Mouse (Mus musculus) forebrain, postnatal 0 days (tissue): ENCODE measurements around the gene Foxo3. TPM values are rescaled to one million over a fixed set of nuclear protein-coding genes. Genes with fewer than 3 reads are reported as not detected.

Experiments used
- ATAC-seq: fragments of 200-750 bp; cut with Nextera tagmentation; 2 replicates; pipeline ENCODE4 v1.8.0; 2017; ENCODE audit warnings: mild to moderate bottlenecking, moderate library complexity
- DNase-seq: peaks from one replicate; pipeline ENCODE4 v3.0.0-alpha.2; 2015
- H3K27ac ChIP-seq: fragments of 300-500 bp; sonication (generic); 2 replicates; pipeline ENCODE4 v1.5.1; 2014; ENCODE audit warnings: low read depth, mild to moderate bottlenecking, antibody characterized with exemption, low read length, moderate library complexity, mixed read lengths
- H3K27me3 ChIP-seq: fragments of 300-500 bp; sonication (generic); 2 replicates; pipeline ENCODE4 v1.6.1; 2014; ENCODE audit warnings: mild to moderate bottlenecking, low read length, mixed read lengths; ENCODE audit not compliant: insufficient read depth
- H3K36me3 ChIP-seq: fragments of 300-500 bp; sonication (generic); 2 replicates; pipeline ENCODE4 v1.6.1; 2014; ENCODE audit warnings: mild to moderate bottlenecking, moderate library complexity; ENCODE audit not compliant: insufficient read depth
- H3K4me1 ChIP-seq: fragments of 300-500 bp; sonication (generic); 2 replicates; pipeline ENCODE4 v1.6.1; 2014; ENCODE audit warnings: antibody characterized with exemption; ENCODE audit not compliant: insufficient read depth
- H3K4me2 ChIP-seq: fragments of 300-500 bp; sonication (generic); 2 replicates; pipeline ENCODE4 v1.6.1; 2014; ENCODE audit warnings: low read depth, mild to moderate bottlenecking, moderate library complexity
- H3K4me3 ChIP-seq: fragments of 300-500 bp; sonication (generic); 2 replicates; pipeline ENCODE4 v1.5.1; 2014; ENCODE audit warnings: low read depth, low read length, mixed read lengths
- H3K9ac ChIP-seq: fragments of 300-500 bp; sonication (generic); 2 replicates; pipeline ENCODE4 v1.6.1; 2014; ENCODE audit warnings: mild to moderate bottlenecking
- H3K9me3 ChIP-seq: fragments of 300-500 bp; sonication (generic); 2 replicates; pipeline ENCODE4 v1.6.1; 2016; ENCODE audit warnings: low read length
- CTCF ChIP-seq: sonication (generic); IDR thresholded peaks from 2 replicates; pipeline ENCODE4 v1.5.1; 2016; ENCODE audit warnings: antibody characterized with exemption, control low read depth, low read depth
- whole genome bisulfite sequencing: fragments of 180-500 bp; shearing (Covaris S2); extraction: QIAGEN DNeasy Blood & Tissue Kit; methylation state at CpG from one replicate; pipeline ENCODE4 v1.1.7; 2014; 5-methylcytosine and 5-hydroxymethylcytosine counted together
- polyA plus RNA-seq: library from polyadenylated mRNA; unstranded; fragments of >200 nt; fragmentation: Nextera tagmentation; extraction: Ambion mirVana; gene quantifications from 2 replicates; pipeline ENCODE4 v1.2.1, GENCODE M21; 2015
- total RNA-seq: library from RNA; depleted of rRNA; stranded (reverse); fragments of >200 nt; gene quantifications from 2 replicates; pipeline ENCODE4 v1.2.3, GENCODE M21; 2014

Gene Foxo3
- total and polyA plus RNA-seq, 2 experiments from 2014 or later: 6.5 to 29.1 TPM

DNA sequence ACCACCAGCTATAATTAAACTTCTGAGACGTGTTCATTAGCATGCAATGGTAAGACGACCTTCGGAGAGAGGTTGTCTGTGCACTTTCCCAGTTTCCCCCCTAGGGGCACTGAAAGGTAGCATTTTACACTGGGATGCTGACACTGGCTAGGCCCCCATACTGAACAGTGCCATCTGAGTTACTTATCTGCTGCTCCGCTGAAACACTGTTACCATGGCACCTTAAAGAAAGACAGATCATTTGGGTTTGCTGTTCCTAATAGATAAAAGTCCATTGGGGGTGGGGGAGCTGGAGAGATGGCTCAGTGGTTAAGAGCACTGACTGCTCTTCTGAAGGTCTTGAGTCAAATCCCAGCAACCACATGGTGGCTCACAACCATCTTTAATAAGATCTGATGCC is 20.0 kb upstream of the Foxo3 start:
- TF ChIP-seq CTCF: peak; percentile 10; the same call in 1 of the 2 replicates
- Histone ChIP-seq H3K36me3 (no peaks in the 10 kb centered on the region), H3K9me3 (no peaks in the 10 kb centered on the region), H3K4me1 (no peaks in the 10 kb centered on the region), H3K27me3 (no peaks in the 10 kb centered on the region), H3K27ac (no peak overlapping the region), H3K9ac (no peak overlapping the region), H3K4me2 (no peak overlapping the region), H3K4me3 (no peak overlapping the region)
- 47% methylated on average over 4 of the region's 4 CpGs for WGBS
- ATAC-seq (0 out of 2 replicates have a peak, but pooled peaks have one; percentile 9), DNase-seq (no peak)

DNA sequence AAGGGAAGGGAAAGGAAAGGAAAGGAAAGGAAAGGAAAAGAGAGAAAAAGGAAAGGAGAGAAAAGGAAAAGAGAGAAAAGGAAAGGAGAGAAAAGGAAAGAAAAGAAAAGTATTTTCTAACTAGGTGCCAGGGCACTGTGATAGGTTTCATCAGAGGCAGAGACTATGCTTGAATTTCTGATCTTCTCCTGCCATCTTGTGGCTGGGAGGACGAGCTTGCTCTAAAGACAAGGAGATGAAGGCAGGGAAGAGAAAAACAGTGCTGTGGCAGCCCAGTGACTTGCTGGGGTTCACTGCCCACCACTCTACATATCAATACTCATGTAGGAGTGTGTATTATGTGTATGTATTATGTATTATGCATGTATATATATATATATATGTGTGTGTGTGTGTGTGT is 18.5 kb upstream of the Foxo3 start:
- H3K27me3 ChIP-seq: no peaks in the 10 kb centered on the region
- no peak overlapping the region for H3K4me2 ChIP-seq
- no peaks in the 10 kb centered on the region for H3K36me3 ChIP-seq
- ATAC-seq: peak; percentile 85
- no peak overlapping the region for H3K9ac ChIP-seq
- no peaks in the 10 kb centered on the region for H3K9me3 ChIP-seq
- H3K4me1 ChIP-seq: no peaks in the 10 kb centered on the region
- peak; percentile 79 for DNase-seq
- no peak overlapping the region for H3K27ac ChIP-seq
- TF ChIP-seq CTCF: peak; percentile 87
- H3K4me3 ChIP-seq: no peak overlapping the region
- 14% methylated on average over 1 of the region's 1 CpGs for WGBS

DNA sequence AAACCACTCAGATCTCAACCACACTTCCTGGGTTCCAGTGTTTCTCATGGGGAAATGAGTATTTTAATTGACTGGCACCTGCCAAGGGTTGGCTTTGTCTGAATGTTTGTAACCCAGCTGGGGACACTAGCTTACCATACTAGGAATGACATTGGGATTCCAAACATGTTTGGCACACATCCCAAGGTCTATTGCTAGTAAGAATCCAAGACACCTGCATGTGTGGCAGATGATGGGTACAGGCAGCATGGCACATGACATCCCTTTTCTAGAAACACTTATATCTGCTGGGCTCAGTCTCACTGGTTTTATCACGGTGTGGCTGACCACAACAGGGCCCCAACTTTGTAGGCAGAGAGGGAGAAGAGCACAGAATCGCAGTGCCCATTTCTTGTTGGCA is 17.8 kb upstream of the Foxo3 start:
- H3K27ac ChIP-seq: no peak overlapping the region
- no peak overlapping the region for H3K4me2 ChIP-seq
- no peak for ATAC-seq
- no peaks in the 10 kb centered on the region for H3K9me3 ChIP-seq
- no peaks in the 10 kb centered on the region for H3K27me3 ChIP-seq
- H3K9ac ChIP-seq: no peak overlapping the region
- H3K4me1 ChIP-seq: no peaks in the 10 kb centered on the region
- 68% methylated on average over 2 of the region's 2 CpGs for WGBS
- H3K4me3 ChIP-seq: no peak overlapping the region
- DNase-seq: no peak
- no peak for TF ChIP-seq CTCF
- H3K36me3 ChIP-seq: no peaks in the 10 kb centered on the region

DNA sequence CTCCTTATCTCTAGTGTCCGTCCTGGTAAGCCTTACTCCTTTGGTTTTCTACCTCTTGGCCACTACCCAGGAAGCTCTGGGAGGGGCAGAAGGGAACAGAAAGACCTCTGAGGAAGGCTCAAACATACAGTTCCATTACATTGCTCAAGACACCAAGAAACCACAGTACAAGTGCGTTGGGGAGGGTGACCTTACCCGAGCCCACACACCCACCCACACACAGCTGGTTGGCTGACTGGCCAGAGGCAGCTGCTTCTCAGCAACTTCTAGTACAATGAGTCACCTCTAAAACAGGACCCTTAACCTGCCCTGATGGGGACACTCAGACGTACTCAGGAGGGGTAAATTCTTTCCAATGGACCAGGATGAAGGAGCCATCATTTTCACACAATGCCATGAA is 17.3 kb upstream of the Foxo3 start:
- 72% methylated on average over 4 of the region's 4 CpGs for WGBS
- Histone ChIP-seq H3K4me3 (no peak overlapping the region), H3K4me1 (no peaks in the 10 kb centered on the region), H3K27ac (no peak overlapping the region), H3K9me3 (no peaks in the 10 kb centered on the region), H3K4me2 (no peak overlapping the region), H3K9ac (no peak overlapping the region), H3K36me3 (no peaks in the 10 kb centered on the region), H3K27me3 (no peaks in the 10 kb centered on the region)
- no peak for TF ChIP-seq CTCF
- no peak for DNase-seq
- ATAC-seq: no peak

DNA sequence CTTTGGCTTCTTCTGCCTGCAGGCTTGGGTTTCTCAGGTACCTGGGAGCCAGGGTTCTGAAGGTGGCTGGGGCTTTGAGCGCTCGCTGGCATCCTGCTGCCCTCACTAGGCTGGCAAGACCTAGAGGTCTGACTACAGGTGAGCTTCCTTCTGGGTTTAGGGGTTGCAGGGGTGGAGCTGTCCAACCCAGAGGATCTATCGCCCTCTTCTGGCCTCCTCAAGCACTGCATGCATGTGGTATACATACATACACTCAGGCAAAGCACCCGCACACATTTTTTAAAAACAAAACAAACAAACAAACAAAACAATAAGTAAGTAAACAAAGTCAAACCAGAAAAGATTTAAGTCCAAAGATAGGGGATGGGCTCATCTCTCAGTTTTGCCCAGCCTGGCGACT is 14.8 kb upstream of the Foxo3 start:
- 66% methylated on average over 5 of the region's 5 CpGs for WGBS
- ATAC-seq: no peak
- peak; percentile 68 for TF ChIP-seq CTCF
- Histone ChIP-seq H3K27ac (no peak overlapping the region), H3K4me3 (no peak overlapping the region), H3K27me3 (no peaks in the 10 kb centered on the region), H3K9me3 (no peaks in the 10 kb centered on the region), H3K36me3 (no peaks in the 10 kb centered on the region), H3K9ac (no peak overlapping the region), H3K4me1 (no peaks in the 10 kb centered on the region), H3K4me2 (no peak overlapping the region)
- DNase-seq: peak; percentile 38

DNA sequence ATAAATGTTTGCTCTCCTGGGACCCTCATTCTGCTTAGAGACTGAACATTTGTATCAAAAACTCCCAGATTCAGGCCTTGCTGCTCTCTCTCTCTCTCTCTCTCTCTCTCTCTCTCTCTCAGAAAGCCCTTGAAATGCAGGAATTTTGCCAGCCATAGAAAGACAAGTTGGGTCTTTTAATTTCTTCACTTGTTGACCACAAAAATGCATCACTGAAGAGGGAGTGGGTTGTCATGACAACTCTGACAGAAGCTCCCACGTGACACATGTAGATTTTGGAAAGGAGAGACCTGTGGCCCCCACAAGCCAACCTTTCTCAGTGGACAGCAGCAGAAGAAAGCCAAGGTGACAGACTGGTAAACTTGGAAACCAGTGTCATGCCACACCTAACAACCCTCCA is 11.1 kb upstream of the Foxo3 start:
- 54% methylated on average over 1 of the region's 1 CpGs for WGBS
- Histone ChIP-seq H3K4me2 (no peak overlapping the region), H3K9me3 (no peaks in the 10 kb centered on the region), H3K36me3 (no peaks in the 10 kb centered on the region), H3K4me1 (no peaks in the 10 kb centered on the region), H3K27ac (no peak overlapping the region), H3K27me3 (no peaks in the 10 kb centered on the region), H3K4me3 (no peak overlapping the region), H3K9ac (no peak overlapping the region)
- no peak for TF ChIP-seq CTCF
- ATAC-seq (no peak), DNase-seq (no peak)

DNA sequence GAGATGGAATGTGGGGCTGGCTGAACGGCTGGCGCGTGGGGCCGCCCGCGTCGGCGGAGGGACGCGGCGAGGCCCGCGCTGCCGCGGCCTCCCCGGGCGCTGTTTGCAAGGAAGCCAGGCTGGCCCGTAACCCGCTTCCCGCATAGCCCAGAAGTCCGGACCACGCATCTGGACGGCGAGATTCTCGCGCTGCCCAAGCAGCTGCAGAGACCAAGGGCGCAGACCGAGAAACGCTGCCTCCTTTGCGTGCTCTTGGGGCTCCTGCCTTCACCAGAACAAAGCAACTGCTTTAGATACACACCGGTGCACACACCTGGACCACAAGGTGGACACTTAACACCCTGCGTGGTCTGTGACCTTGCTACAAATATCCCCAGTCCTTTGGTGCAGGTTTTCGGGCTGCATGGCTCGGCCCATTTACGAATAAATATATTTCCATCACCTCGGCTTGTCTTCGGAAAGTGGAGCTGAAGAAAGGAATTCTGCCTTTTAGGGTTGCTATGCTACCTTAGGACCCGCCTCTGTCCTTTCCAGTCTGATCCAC is 1.8 kb upstream of the Foxo3 start:
- Histone ChIP-seq H3K4me3 (peak overlapping the region; percentile 80), H3K4me2 (peak overlapping the region; percentile 98), H3K27me3 (0 out of 2 replicates have a peak, but pooled peaks cover 3% of the 10 kb centered on the region), H3K4me1 (peaks cover 16% of the 10 kb centered on the region; the same call in 1 of the 2 replicates), H3K9me3 (no peaks in the 10 kb centered on the region), H3K9ac (peak overlapping the region; percentile 64), H3K36me3 (no peaks in the 10 kb centered on the region; the same call in 1 of the 2 replicates), H3K27ac (peak overlapping the region; percentile 93)
- DNase-seq: no peak
- WGBS: 5% methylated on average over 38 of the region's 38 CpGs
- TF ChIP-seq CTCF: no peak
- ATAC-seq: no peak
